Mouse (Mus musculus) liver, postnatal 0 days (tissue): ENCODE results near the gene Rpap3. TPM values are rescaled to one million over a fixed set of nuclear protein-coding genes. Genes with fewer than 3 reads are reported as not detected.

Source experiments
- ATAC-seq: fragments of 200-750 bp; cut with Nextera tagmentation; 2 replicates; pipeline ENCODE4 v1.8.0; 2017; ENCODE audit warnings: mild to moderate bottlenecking, moderate library complexity
- DNase-seq: peaks from one replicate; pipeline ENCODE4 v3.0.0-alpha.2; 2016
- H3K27ac ChIP-seq: fragments of 300-500 bp; sonication (generic); 2 replicates; pipeline ENCODE4 v1.5.1; 2014; ENCODE audit warnings: antibody characterized with exemption, moderate library complexity, mild to moderate bottlenecking, low read depth
- H3K27me3 ChIP-seq: fragments of 300-500 bp; sonication (generic); 2 replicates; pipeline ENCODE4 v1.6.1; 2014; ENCODE audit warnings: low read length, control low read depth, mixed read lengths; ENCODE audit not compliant: insufficient read depth
- H3K36me3 ChIP-seq: fragments of 300-500 bp; sonication (generic); replicated peaks from 2 replicates; pipeline ENCODE4 v1.6.1; 2014; ENCODE audit warnings: mild to moderate bottlenecking, control low read depth, low read length, moderate library complexity, mixed read lengths; ENCODE audit not compliant: insufficient read depth
- H3K4me1 ChIP-seq: fragments of 300-500 bp; sonication (generic); 2 replicates; pipeline ENCODE4 v1.6.1; 2014; ENCODE audit warnings: antibody characterized with exemption, mild to moderate bottlenecking, control low read depth; ENCODE audit not compliant: insufficient read depth
- H3K4me2 ChIP-seq: fragments of 300-500 bp; sonication (generic); 2 replicates; pipeline ENCODE4 v1.6.1; 2014; ENCODE audit warnings: low read depth, mild to moderate bottlenecking, low read length, moderate library complexity, mixed read lengths
- H3K4me3 ChIP-seq: fragments of 300-500 bp; sonication (generic); 2 replicates; pipeline ENCODE4 v1.5.1; 2014; ENCODE audit warnings: low read depth, low read length
- H3K9ac ChIP-seq: fragments of 300-500 bp; sonication (generic); replicated peaks from 2 replicates; pipeline ENCODE4 v1.6.1; 2014; ENCODE audit warnings: mild to moderate bottlenecking, moderate library complexity
- H3K9me3 ChIP-seq: fragments of 300-500 bp; sonication (generic); 2 replicates; pipeline ENCODE4 v1.6.1; 2016; ENCODE audit warnings: mild to moderate bottlenecking, control low read depth, low read length, mixed read lengths
- CTCF ChIP-seq: sonication (generic); IDR thresholded peaks from 2 replicates; pipeline ENCODE4 v1.5.1; 2016; ENCODE audit warnings: antibody characterized with exemption, low read depth
- EP300 ChIP-seq: IDR thresholded peaks from 2 replicates; pipeline ENCODE4 v1.6.1; 2016; ENCODE audit warnings: antibody characterized with exemption, low read depth, mild to moderate bottlenecking
- WGBS: fragments of 180-500 bp; shearing (Covaris S2); extraction: QIAGEN DNeasy Blood & Tissue Kit; methylation state at CpG from one replicate; pipeline ENCODE4 v1.1.7; 2014; ENCODE audit not compliant: insufficient replicate concordance; 5-methylcytosine and 5-hydroxymethylcytosine counted together
- polyA plus RNA-seq: library from polyadenylated mRNA; unstranded; fragments of >200 nt; fragmentation: Nextera tagmentation; extraction: Ambion mirVana; gene quantifications from 2 replicates; pipeline ENCODE4 v1.2.1, GENCODE M21; 2015

Gene Rpap3
- polyA plus RNA-seq, 1 experiment from 2014 or later: 6.7 TPM

DNA sequence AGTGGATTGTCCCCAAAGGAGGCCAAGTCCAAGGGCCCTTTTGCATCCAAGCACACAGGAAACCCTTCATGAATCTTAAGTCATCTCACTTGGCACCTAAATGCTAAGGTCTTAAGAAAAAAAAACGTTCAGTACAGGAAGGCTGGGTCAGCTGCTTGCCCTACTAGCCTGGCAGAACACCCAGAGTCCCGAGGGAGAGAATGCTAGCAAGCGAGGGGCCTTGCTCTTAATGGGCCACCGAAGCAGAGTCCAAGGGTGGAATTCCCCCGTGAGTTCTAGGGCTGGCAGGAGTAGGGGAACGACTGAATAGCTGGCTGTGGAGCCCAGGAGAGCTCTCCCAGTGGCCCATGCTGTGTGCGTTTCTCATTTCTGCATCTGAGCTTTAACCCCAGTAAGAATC, 23.2 kb upstream of the Rpap3 start:
- ATAC-seq (no peak), DNase-seq (no peak)
- H3K27ac ChIP-seq: no peak overlapping the region
- no peak overlapping the region for H3K4me3 ChIP-seq
- H3K9ac ChIP-seq: no peak overlapping the region
- no peaks in the 10 kb centered on the region for H3K27me3 ChIP-seq
- H3K4me2 ChIP-seq: no peak overlapping the region
- 57% methylated on average over 7 of the region's 7 CpGs for WGBS
- no peaks in the 10 kb centered on the region for H3K9me3 ChIP-seq
- 0 out of 2 replicates have a peak, but pooled peaks cover 5% of the 10 kb centered on the region for H3K4me1 ChIP-seq
- TF ChIP-seq CTCF (no peak), EP300 (no peak)
- H3K36me3 ChIP-seq: no peaks in the 10 kb centered on the region

DNA sequence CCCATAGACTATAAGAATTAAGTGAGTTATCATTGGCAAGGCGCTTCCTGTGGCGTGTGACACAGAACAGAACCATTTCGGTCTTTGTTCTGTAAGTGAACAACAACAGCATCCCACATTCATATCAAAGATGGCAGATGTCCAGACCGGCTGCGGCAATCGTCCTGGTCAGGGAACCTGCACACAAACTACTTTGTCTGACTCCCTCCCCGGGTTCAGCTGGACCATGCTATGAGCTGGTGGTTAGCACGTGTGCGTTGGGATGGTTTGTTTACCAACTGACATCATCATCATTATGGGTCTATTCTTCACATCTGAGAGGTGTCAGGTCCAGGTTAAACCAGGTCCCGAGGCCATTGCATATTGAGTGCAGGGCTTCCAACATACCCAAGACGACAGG, 22.8 kb upstream of the Rpap3 start:
- no peak for ATAC-seq
- TF ChIP-seq CTCF (no peak), EP300 (no peak)

DNA sequence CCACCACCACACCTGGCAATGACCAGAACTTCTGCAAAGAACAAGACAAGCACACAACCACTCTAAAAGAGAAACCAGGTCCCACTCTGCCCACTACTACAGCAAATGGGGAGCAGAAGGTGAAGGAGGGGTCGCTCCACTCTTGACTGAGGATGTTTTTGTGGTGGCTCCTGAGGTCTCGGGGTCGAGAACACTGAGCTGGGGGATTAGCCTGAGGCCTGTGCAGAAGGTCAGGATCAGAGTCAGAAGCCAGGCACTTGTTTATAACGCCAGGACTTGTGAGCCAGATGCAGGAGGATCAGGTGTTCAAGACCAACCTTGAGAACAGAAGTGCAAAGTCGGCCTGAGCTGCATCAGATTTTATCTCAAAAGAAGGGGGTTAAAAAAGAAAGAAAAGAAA, 21.9 kb upstream of the Rpap3 start:
- Histone ChIP-seq H3K4me3 (no peak overlapping the region), H3K9me3 (no peaks in the 10 kb centered on the region), H3K4me2 (no peak overlapping the region), H3K9ac (no peak overlapping the region), H3K27ac (no peak overlapping the region; the same call in 1 of the 2 replicates), H3K36me3 (no peaks in the 10 kb centered on the region), H3K27me3 (no peaks in the 10 kb centered on the region), H3K4me1 (0 out of 2 replicates have a peak, but pooled peaks cover 5% of the 10 kb centered on the region)
- TF ChIP-seq EP300 (no peak), CTCF (no peak)
- DNase-seq (no peak), ATAC-seq (no peak)
- 58% methylated on average over 5 of the region's 5 CpGs for WGBS

More for the DNA sequence above, 22.8 kb upstream of the Rpap3 start:
- Histone ChIP-seq H3K9me3 (no peaks in the 10 kb centered on the region), H3K36me3 (no peaks in the 10 kb centered on the region), H3K27ac (no peak overlapping the region), H3K9ac (no peak overlapping the region), H3K4me3 (no peak overlapping the region), H3K27me3 (no peaks in the 10 kb centered on the region), H3K4me2 (no peak overlapping the region), H3K4me1 (0 out of 2 replicates have a peak, but pooled peaks cover 5% of the 10 kb centered on the region)
- WGBS: 74% methylated on average over 11 of the region's 11 CpGs
- no peak for DNase-seq

DNA sequence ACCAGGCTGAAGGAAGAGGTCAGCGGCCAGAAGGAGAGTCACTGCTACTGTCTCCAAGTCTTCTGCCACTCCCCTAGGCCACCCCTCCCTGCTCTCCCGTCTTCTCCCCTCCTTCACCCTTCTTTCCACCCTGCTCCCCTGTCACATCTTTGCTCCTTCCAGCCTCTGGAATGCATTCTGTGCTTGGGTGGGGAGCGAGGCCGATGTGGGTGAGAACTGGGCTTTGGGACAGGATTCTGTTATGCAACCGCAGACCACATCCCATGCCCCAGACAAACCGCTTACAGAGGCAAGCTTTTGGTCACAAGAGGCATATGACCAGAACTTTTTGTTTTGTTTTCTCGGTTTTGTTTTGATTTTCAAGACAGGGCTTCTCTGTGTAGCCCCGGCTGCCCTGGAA, 21.4 kb upstream of the Rpap3 start:
- H3K36me3 ChIP-seq: no peaks in the 10 kb centered on the region

DNA sequence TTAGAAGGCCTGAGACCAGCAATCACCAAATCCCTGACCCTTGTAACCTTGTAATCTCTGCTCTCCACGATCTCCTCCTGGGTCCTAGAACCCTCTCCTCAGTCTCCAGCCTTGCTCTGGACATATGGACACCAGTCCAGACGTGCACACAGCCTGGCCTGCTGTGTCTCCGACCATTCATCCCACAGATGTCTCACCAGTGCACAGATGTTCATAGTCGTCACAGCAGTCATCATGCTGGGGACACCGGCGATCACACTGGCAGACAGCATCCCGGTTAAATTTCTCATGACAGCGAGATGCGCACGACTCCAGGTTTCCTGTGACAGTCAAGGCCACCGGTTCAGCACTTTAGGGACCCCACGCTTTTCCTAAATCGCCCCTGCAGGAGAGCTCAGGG, 20.7 kb upstream of the Rpap3 start:
- no peak overlapping the region for H3K4me2 ChIP-seq
- H3K36me3 ChIP-seq: no peaks in the 10 kb centered on the region
- no peaks in the 10 kb centered on the region for H3K27me3 ChIP-seq
- no peak overlapping the region for H3K27ac ChIP-seq
- ATAC-seq (no peak), DNase-seq (no peak)
- no peak overlapping the region for H3K9ac ChIP-seq
- no peak overlapping the region for H3K4me3 ChIP-seq
- 0 out of 2 replicates have a peak, but pooled peaks cover 5% of the 10 kb centered on the region for H3K4me1 ChIP-seq
- TF ChIP-seq CTCF (no peak), EP300 (no peak)
- WGBS: 78% methylated on average over 13 of the region's 13 CpGs
- H3K9me3 ChIP-seq: no peaks in the 10 kb centered on the region

More for the DNA sequence above, 21.4 kb upstream of the Rpap3 start:
- no peak for ATAC-seq
- DNase-seq: no peak
- H3K27me3 ChIP-seq: no peaks in the 10 kb centered on the region
- no peak overlapping the region for H3K9ac ChIP-seq
- WGBS: 43% methylated on average over 8 of the region's 8 CpGs
- no peaks in the 10 kb centered on the region for H3K9me3 ChIP-seq
- no peak overlapping the region for H3K4me3 ChIP-seq
- H3K4me1 ChIP-seq: 0 out of 2 replicates have a peak, but pooled peaks cover 5% of the 10 kb centered on the region
- no peak for TF ChIP-seq EP300
- no peak for TF ChIP-seq CTCF
- no peak overlapping the region for H3K4me2 ChIP-seq
- H3K27ac ChIP-seq: no peak overlapping the region

DNA sequence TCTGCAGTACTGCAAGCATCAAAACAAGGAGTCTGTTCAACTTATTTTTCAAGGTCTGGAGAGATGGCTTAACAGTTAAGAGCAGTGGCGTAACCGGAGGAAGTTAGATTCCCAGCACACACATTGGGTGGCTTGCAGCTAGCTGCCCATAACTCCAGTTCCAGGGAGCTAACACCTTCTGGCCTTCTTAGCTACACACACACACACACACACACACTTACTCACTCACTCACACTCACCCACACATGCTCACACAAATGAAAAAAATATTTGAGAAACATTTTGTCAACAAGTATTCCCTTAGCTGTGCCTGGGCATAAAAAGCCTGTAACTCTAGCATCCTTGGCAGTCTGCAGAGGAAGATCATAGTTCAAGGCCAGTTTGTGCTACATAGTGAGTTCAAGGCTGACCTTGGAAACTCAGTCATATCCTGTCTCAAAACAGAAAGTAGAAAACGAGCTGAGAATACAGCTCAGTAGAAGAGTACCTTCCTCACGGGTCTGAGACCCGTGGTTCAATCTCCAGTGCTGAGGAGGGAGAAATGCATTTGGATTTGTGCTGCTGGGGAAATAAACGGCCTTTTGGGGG, 19.7 kb upstream of the Rpap3 start:
- WGBS: 43% methylated on average over 6 of the region's 6 CpGs
- ATAC-seq (no peak), DNase-seq (no peak)
- Histone ChIP-seq H3K4me1 (0 out of 2 replicates have a peak, but pooled peaks cover 5% of the 10 kb centered on the region), H3K27me3 (no peaks in the 10 kb centered on the region), H3K27ac (no peak overlapping the region), H3K9ac (no peak overlapping the region), H3K36me3 (no peaks in the 10 kb centered on the region), H3K4me2 (no peak overlapping the region), H3K4me3 (no peak overlapping the region), H3K9me3 (no peaks in the 10 kb centered on the region)
- no peak for TF ChIP-seq CTCF
